Mouse (Mus musculus) heart, postnatal 0 days (tissue): ENCODE measurements around the gene Hypk. TPM values are rescaled to one million over a fixed set of nuclear protein-coding genes. Genes with fewer than 3 reads are reported as not detected.

Source experiments
- ATAC-seq: fragments of 200-750 bp; cut with Nextera tagmentation; 2 replicates; pipeline ENCODE4 v1.8.0; 2017; ENCODE audit warnings: low read depth, moderate number of reproducible peaks, moderate library complexity; ENCODE audit not compliant: insufficient read depth
- DNase-seq: peaks from one replicate; pipeline ENCODE4 v3.0.0-alpha.2; 2016; ENCODE audit warnings: low spot score
- H3K27ac ChIP-seq: fragments of 300-500 bp; sonication (generic); 2 replicates; pipeline ENCODE4 v1.5.1; 2014; ENCODE audit warnings: low read depth, mild to moderate bottlenecking
- H3K27me3 ChIP-seq: fragments of 300-500 bp; sonication (generic); 2 replicates; pipeline ENCODE4 v1.6.1; 2014; ENCODE audit warnings: low read length, mixed read lengths; ENCODE audit not compliant: control insufficient read depth, insufficient read depth
- H3K36me3 ChIP-seq: fragments of 300-500 bp; sonication (generic); replicated peaks from 2 replicates; pipeline ENCODE4 v1.6.1; 2014; ENCODE audit warnings: low read length, mixed read lengths; ENCODE audit not compliant: control insufficient read depth, insufficient read depth
- H3K4me1 ChIP-seq: fragments of 300-500 bp; sonication (generic); 2 replicates; pipeline ENCODE4 v1.6.1; 2014; ENCODE audit warnings: antibody characterized with exemption; ENCODE audit not compliant: control insufficient read depth, insufficient read depth
- H3K4me2 ChIP-seq: fragments of 300-500 bp; sonication (generic); 2 replicates; pipeline ENCODE4 v1.6.1; 2014; ENCODE audit warnings: low read depth, mild to moderate bottlenecking, low read length, moderate library complexity
- H3K4me3 ChIP-seq: fragments of 300-500 bp; sonication (generic); 2 replicates; pipeline ENCODE4 v1.5.1; 2014; ENCODE audit warnings: low read depth, low read length
- H3K9ac ChIP-seq: fragments of 300-500 bp; sonication (generic); replicated peaks from 2 replicates; pipeline ENCODE4 v1.6.1; 2014; ENCODE audit warnings: low read depth, low read length, mixed read lengths
- H3K9me3 ChIP-seq: fragments of 300-500 bp; sonication (generic); replicated peaks from 2 replicates; pipeline ENCODE4 v1.6.1; 2016; ENCODE audit warnings: low read length; ENCODE audit not compliant: control insufficient read depth
- CTCF ChIP-seq: IDR thresholded peaks from 2 replicates; pipeline ENCODE4 v1.5.1; 2016; ENCODE audit warnings: antibody characterized with exemption, control low read depth, low read depth
- EP300 ChIP-seq: IDR thresholded peaks from 2 replicates; pipeline ENCODE4 v1.6.1; 2016; ENCODE audit warnings: antibody characterized with exemption, low read depth
- WGBS: fragments of 180-500 bp; shearing (Covaris S2); extraction: QIAGEN DNeasy Blood & Tissue Kit; methylation state at CpG from one replicate; pipeline ENCODE4 v1.1.7; 2014; 5-methylcytosine and 5-hydroxymethylcytosine counted together
- polyA plus RNA-seq: library from polyadenylated mRNA; unstranded; fragments of >200 nt; fragmentation: Nextera tagmentation; extraction: Ambion mirVana; gene quantifications from 2 replicates; pipeline ENCODE4 v1.2.1, GENCODE M21; 2015
- total RNA-seq: library from RNA; depleted of rRNA; stranded (reverse); fragments of >200 nt; gene quantifications from 2 replicates; pipeline ENCODE4 v1.2.3, GENCODE M21; 2014; ENCODE audit warnings: low replicate concordance

The Hypk gene
- total and polyA plus RNA-seq, 2 experiments from 2014 or later: 4.1 to 105 TPM

DNA sequence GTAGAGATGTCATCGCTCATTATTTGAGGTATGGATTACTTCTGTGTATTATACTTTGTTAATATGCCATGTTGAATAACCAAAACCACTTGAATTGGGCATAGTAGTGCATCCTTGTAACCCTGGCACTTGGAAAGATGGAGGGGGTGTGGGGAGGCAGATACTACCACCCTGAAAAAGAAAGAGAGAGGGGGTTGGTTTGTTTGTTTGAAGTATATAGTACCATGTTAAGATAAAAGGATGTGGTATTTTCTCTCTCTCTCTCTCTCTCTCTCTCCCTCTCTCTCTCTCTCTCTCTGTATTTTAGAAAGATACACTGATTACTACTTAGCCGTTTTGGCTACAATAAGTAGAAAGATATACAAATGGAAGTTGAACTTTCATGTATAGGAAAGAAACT is 27.2 kb upstream of the Hypk start:
- Histone ChIP-seq H3K27me3 (no peaks in the 10 kb centered on the region), H3K27ac (no peak overlapping the region), H3K4me1 (no peaks in the 10 kb centered on the region), H3K4me2 (no peak overlapping the region), H3K9me3 (no peaks in the 10 kb centered on the region), H3K36me3 (peaks cover 84% of the 10 kb centered on the region), H3K4me3 (no peak overlapping the region), H3K9ac (no peak overlapping the region)
- ATAC-seq: no peak
- WGBS: 81% methylated on average over 2 of the region's 2 CpGs
- no peak for DNase-seq
- TF ChIP-seq CTCF (no peak), EP300 (no peak)

- TF ChIP-seq EP300 (no peak), CTCF (peak; percentile 47)
- 89% methylated on average over 1 of the region's 1 CpGs for WGBS
- DNase-seq (peak; percentile 56), ATAC-seq (no peak)
- no peak overlapping the region for H3K4me3 ChIP-seq
- H3K36me3 ChIP-seq: peaks cover 95% of the 10 kb centered on the region
- no peak overlapping the region for H3K4me2 ChIP-seq
- H3K9me3 ChIP-seq: no peaks in the 10 kb centered on the region
- H3K27ac ChIP-seq: no peak overlapping the region
- no peaks in the 10 kb centered on the region for H3K4me1 ChIP-seq
- H3K27me3 ChIP-seq: no peaks in the 10 kb centered on the region
- H3K9ac ChIP-seq: no peak overlapping the region
Measured at GRCm38 (mm10) chr2:121434854-121435253, 18.2 kb upstream of the Hypk start.

GRCm38 (mm10) chr2:121439746-121440145 is 13.3 kb upstream of the Hypk start:
- Histone ChIP-seq H3K4me3 (no peak overlapping the region), H3K27me3 (no peaks in the 10 kb centered on the region), H3K27ac (no peak overlapping the region), H3K4me2 (no peak overlapping the region), H3K4me1 (peaks cover 13% of the 10 kb centered on the region), H3K9ac (no peak overlapping the region), H3K9me3 (no peaks in the 10 kb centered on the region), H3K36me3 (peaks cover 48% of the 10 kb centered on the region)
- DNase-seq: no peak
- WGBS: 65% methylated on average over 4 of the region's 4 CpGs
- ATAC-seq: no peak
- TF ChIP-seq CTCF (no peak), EP300 (no peak)

- Histone ChIP-seq H3K27me3 (no peaks in the 10 kb centered on the region), H3K4me3 (no peak overlapping the region), H3K4me2 (no peak overlapping the region), H3K4me1 (peaks cover 13% of the 10 kb centered on the region), H3K27ac (no peak overlapping the region), H3K9ac (no peak overlapping the region), H3K9me3 (no peaks in the 10 kb centered on the region), H3K36me3 (peaks cover 36% of the 10 kb centered on the region)
- ATAC-seq (no peak), DNase-seq (no peak)
- TF ChIP-seq CTCF (no peak), EP300 (no peak)
- WGBS: 44% methylated on average over 5 of the region's 5 CpGs
Measured at GRCm38 (mm10) chr2:121440834-121441605, 12.1 kb upstream of the Hypk start.

GRCm38 (mm10) chr2:121441800-121442199 is 11.3 kb upstream of the Hypk start:
- 16% methylated on average over 11 of the region's 11 CpGs for WGBS
- no peaks in the 10 kb centered on the region for H3K9me3 ChIP-seq
- H3K27ac ChIP-seq: no peak overlapping the region
- TF ChIP-seq EP300: no peak
- no peak for TF ChIP-seq CTCF
- H3K9ac ChIP-seq: 0 out of 2 replicates have a peak overlapping the region, but pooled peaks have one; percentile 10
- DNase-seq (no peak), ATAC-seq (peak; percentile 24; the same call in 1 of the 2 replicates)
- H3K4me2 ChIP-seq: peak overlapping the region; percentile 88
- peaks cover 13% of the 10 kb centered on the region for H3K4me1 ChIP-seq
- no peaks in the 10 kb centered on the region for H3K27me3 ChIP-seq
- H3K4me3 ChIP-seq: peak overlapping the region; percentile 51
- peaks cover 31% of the 10 kb centered on the region for H3K36me3 ChIP-seq
